Mouse (Mus musculus) adrenal gland, postnatal 10 days (tissue): ENCODE results near the gene Lgi4. TPM values are rescaled to one million over a fixed set of nuclear protein-coding genes. Genes with fewer than 3 reads are reported as not detected.

Source experiments
- DNase-seq: peaks from one replicate; pipeline ENCODE4 v3.0.0; 2021; ENCODE audit warnings: mixed read lengths
- total RNA-seq, 2 experiments: library from RNA; stranded (reverse); gene quantifications; 2 replicates each; pipeline ENCODE4 v1.2.3; 2021

The Lgi4 gene
- total RNA-seq, 2 experiments from 2014 or later: 6.1 to 7.0 TPM

GRCm38 (mm10) chr7:31076492-31076891 is 17.4 kb downstream of the Lgi4 start, which contains the start of gene Fxyd3:
Gene Fxyd3 (minus strand): TSS chr7:31076704.
- no peak for DNase-seq

- DNase-seq: no peak
These were observed 18.3 kb downstream of the Lgi4 start for GRCm38 (mm10) chr7:31077470-31077869.

- DNase-seq: peak; percentile 50
These were observed 18.8 kb downstream of the Lgi4 start for GRCm38 (mm10) chr7:31077885-31078445.

- DNase-seq: no peak
These were observed 20.5 kb downstream of the Lgi4 start for GRCm38 (mm10) chr7:31079670-31080069.

- no peak for DNase-seq
These were observed 21.5 kb downstream of the Lgi4 start for GRCm38 (mm10) chr7:31080611-31081010.

- no peak for DNase-seq
These were observed 22.0 kb downstream of the Lgi4 start for GRCm38 (mm10) chr7:31081106-31081505.

GRCm38 (mm10) chr7:31082106-31082505 is 23.0 kb downstream of the Lgi4 start:
- no peak for DNase-seq

GRCm38 (mm10) chr7:31082831-31083588 is 23.9 kb downstream of the Lgi4 start:
- DNase-seq: peak; percentile 68

GRCm38 (mm10) chr7:31084140-31084539 is 25.0 kb downstream of the Lgi4 start:
- no peak for DNase-seq

- DNase-seq: no peak
These were observed 26.0 kb downstream of the Lgi4 start for GRCm38 (mm10) chr7:31085171-31085570.

GRCm38 (mm10) chr7:31086175-31086755 is 27.1 kb downstream of the Lgi4 start:
- no peak for DNase-seq

GRCm38 (mm10) chr7:31087262-31087661 is 28.1 kb downstream of the Lgi4 start:
- DNase-seq: no peak

GRCm38 (mm10) chr7:31088206-31088605 is 29.1 kb downstream of the Lgi4 start:
- DNase-seq: no peak

GRCm38 (mm10) chr7:31089721-31090120 is 30.6 kb downstream of the Lgi4 start:
- no peak for DNase-seq

- no peak for DNase-seq
These were observed 35.8 kb downstream of the Lgi4 start for GRCm38 (mm10) chr7:31094774-31095501.

- DNase-seq: no peak
These were observed 37.9 kb downstream of the Lgi4 start for GRCm38 (mm10) chr7:31096892-31097564.

- peak; percentile 94 for DNase-seq
These were observed 38.6 kb downstream of the Lgi4 start for GRCm38 (mm10) chr7:31097583-31098248.

- DNase-seq: peak; percentile 61
These were observed 39.8 kb downstream of the Lgi4 start for GRCm38 (mm10) chr7:31098697-31099611.

GRCm38 (mm10) chr7:31099612-31099982 is 40.5 kb downstream of the Lgi4 start:
- no peak for DNase-seq

- DNase-seq: peak; percentile 61
These were observed 41.6 kb downstream of the Lgi4 start for GRCm38 (mm10) chr7:31100786-31101185.
